23 mouse cellular contexts compared by ENCODE assay signal in the genomic region with DNA sequence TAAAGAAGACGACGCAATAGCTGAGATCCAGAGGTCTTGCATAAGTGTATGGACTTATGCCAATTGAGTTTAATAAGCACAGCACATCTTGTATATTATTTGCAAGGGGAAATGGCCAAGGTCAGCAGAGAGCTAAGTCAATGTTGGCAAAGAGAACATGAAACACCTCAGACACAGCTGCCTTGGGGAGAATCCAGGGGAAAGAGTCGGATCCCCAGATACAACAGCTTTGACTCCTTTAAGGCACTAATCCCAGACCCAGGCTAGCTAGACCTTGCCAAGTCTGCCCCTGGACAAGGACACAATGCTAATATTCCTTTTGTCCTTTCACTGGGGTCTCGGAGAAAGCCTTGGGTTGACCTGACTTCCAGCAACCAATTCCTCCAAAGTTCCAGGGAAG.
DNase-seq lines count a peak whose midpoint lies in the region; ATAC-seq and TF ChIP-seq lines count a peak whose summit lies in the region.
"Had no signal": no experiment of that assay in that cellular context is flagged by ENCODE, and none has a peak within 500 bp of the region (broad histone marks: within the 10 kb centered on the region; RNA-seq: fewer than 3 reads in every experiment).

No protein-coding gene starts in this region.

- H3K9ac ChIP-seq in embryonic facial prominence, embryonic 14.5 days (ENCODE audit: low read depth, low read length): no peak overlapping the region
- no peak overlapping the region for H3K9ac ChIP-seq in lung, embryonic 14.5 days
- H3K9ac ChIP-seq: forebrain, embryonic 13.5 days; hindbrain, embryonic 15.5 days; intestine, embryonic 15.5 days; kidney, embryonic 15.5 days; limb, embryonic 15.5 days; liver, embryonic 15.5 days; stomach, embryonic 15.5 days had no signal

- H3K27me3 ChIP-seq in embryonic facial prominence, embryonic 14.5 days (replicated peaks; ENCODE audit: control insufficient read depth, insufficient read depth, low read length): no peaks in the 10 kb centered on the region
- no peaks in the 10 kb centered on the region for H3K27me3 ChIP-seq in embryonic facial prominence, embryonic 10.5 days (replicated peaks; ENCODE audit: low read depth, poor library complexity, severe bottlenecking)
- H3K27me3 ChIP-seq in lung, embryonic 14.5 days (ENCODE audit: insufficient read depth, low read length): no peaks in the 10 kb centered on the region
- H3K27me3 ChIP-seq: forebrain, embryonic 13.5 days; hindbrain, embryonic 15.5 days; intestine, embryonic 15.5 days; kidney, embryonic 15.5 days; liver, embryonic 15.5 days; stomach, embryonic 15.5 days had no signal

- H3K9me3 ChIP-seq in embryonic facial prominence, embryonic 14.5 days (ENCODE audit: control insufficient read depth, low read length): no peaks in the 10 kb centered on the region
- H3K9me3 ChIP-seq in embryonic facial prominence, embryonic 10.5 days: no peaks in the 10 kb centered on the region
- no peaks in the 10 kb centered on the region for H3K9me3 ChIP-seq in lung, embryonic 14.5 days (ENCODE audit: low read depth, low read length)
- H3K9me3 ChIP-seq: forebrain, embryonic 13.5 days; hindbrain, embryonic 15.5 days; intestine, embryonic 15.5 days; kidney, embryonic 15.5 days; limb, embryonic 15.5 days; liver, embryonic 15.5 days; stomach, embryonic 15.5 days had no signal

- H3K27ac ChIP-seq in embryonic facial prominence, embryonic 14.5 days (replicated peaks; ENCODE audit: low read depth, low read length): no peak overlapping the region
- no peak overlapping the region for H3K27ac ChIP-seq in embryonic facial prominence, embryonic 10.5 days (replicated peaks)
- no peak overlapping the region for H3K27ac ChIP-seq in lung, embryonic 14.5 days (ENCODE audit: low read depth)
- H3K27ac ChIP-seq: forebrain, embryonic 13.5 days; heart, adult 2 months; hindbrain, embryonic 15.5 days; intestine, embryonic 15.5 days; kidney, embryonic 15.5 days; limb, embryonic 15.5 days; liver, embryonic 15.5 days; stomach, embryonic 15.5 days had no signal

- 79% methylated on average over 4 of the region's 4 CpGs for WGBS in embryonic facial prominence, embryonic 14.5 days
- 93% methylated on average over 4 of the region's 4 CpGs for WGBS in embryonic facial prominence, embryonic 10.5 days
- 76% methylated on average over 4 of the region's 4 CpGs for WGBS in lung, embryonic 14.5 days
- 72% methylated on average over 4 of the region's 4 CpGs for WGBS in lung, adult 2 months

- peak; percentile 28 for DNase-seq in embryonic facial prominence, embryonic 14.5 days (ENCODE audit: low spot score)
- DNase-seq in embryonic facial prominence, embryonic 10.5 days (ENCODE audit: low spot score): no peak
- DNase-seq in lung, embryonic 14.5 days: peak; percentile 13
- DNase-seq in lung, adult 2 months: no peak
- DNase-seq in heart, adult 9 months (ENCODE audit: low spot score in 2 of 2): peak; percentile 19 to 39
- DNase-seq in testis, postnatal 14 days (ENCODE audit: low spot score): peak; percentile 39
- no peak for DNase-seq in thymus, postnatal 0 days (ENCODE audit: low spot score)
- DNase-seq: cerebellum, adult 2 months; kidney, postnatal 4 days; right cerebral cortex, postnatal 25 days; thymus, postnatal 25 days had no signal

- no peak for ATAC-seq in embryonic facial prominence, embryonic 14.5 days (ENCODE audit: low read depth)
- ATAC-seq in lung, embryonic 14.5 days (ENCODE audit: insufficient read depth): no peak
- ATAC-seq: activated CD4-positive, CD25-positive, alpha-beta regulatory T cell, adult 4 months; forebrain, embryonic 13.5 days; intestine, embryonic 15.5 days had no signal

- TF ChIP-seq CTCF in lung, embryonic 14.5 days (IDR thresholded peaks at IDR 0.05; ENCODE audit: low read depth): no peak
- no peak for TF ChIP-seq CTCF in lung, adult 2 months (IDR thresholded peaks at IDR 0.05; ENCODE audit: insufficient read depth, low read length)

- no peaks in the 10 kb centered on the region for H3K36me3 ChIP-seq in embryonic facial prominence, embryonic 14.5 days (ENCODE audit: control insufficient read depth, insufficient read depth, low read length)
- no peaks in the 10 kb centered on the region for H3K36me3 ChIP-seq in embryonic facial prominence, embryonic 10.5 days (replicated peaks)
- no peaks in the 10 kb centered on the region for H3K36me3 ChIP-seq in lung, embryonic 14.5 days (ENCODE audit: insufficient read depth)
- H3K36me3 ChIP-seq: G1E; hindbrain, embryonic 15.5 days; intestine, embryonic 15.5 days; kidney, embryonic 15.5 days; limb, embryonic 15.5 days; liver, embryonic 15.5 days; stomach, embryonic 15.5 days had no signal

- no peak overlapping the region for H3K4me3 ChIP-seq in embryonic facial prominence, embryonic 14.5 days (ENCODE audit: low read depth, low read length)
- H3K4me3 ChIP-seq in embryonic facial prominence, embryonic 10.5 days: no peak overlapping the region
- no peak overlapping the region for H3K4me3 ChIP-seq in lung, embryonic 14.5 days (ENCODE audit: low read depth, low read length)
- H3K4me3 ChIP-seq in lung, adult 2 months (replicated peaks; ENCODE audit: extremely low read depth, low read depth, low read length): no peak overlapping the region
- H3K4me3 ChIP-seq: erythroblast, embryonic 14.5 days; forebrain, embryonic 13.5 days; heart, adult 2 months; hindbrain, embryonic 15.5 days; intestine, embryonic 15.5 days; kidney, embryonic 15.5 days; limb, embryonic 15.5 days; liver, embryonic 15.5 days; stomach, embryonic 15.5 days had no signal

- H3K4me1 ChIP-seq in embryonic facial prominence, embryonic 14.5 days (ENCODE audit: control insufficient read depth, insufficient read depth, low read length): peaks cover 18% of the 10 kb centered on the region
- H3K4me1 ChIP-seq in embryonic facial prominence, embryonic 10.5 days: peaks cover 15% of the 10 kb centered on the region
- H3K4me1 ChIP-seq in lung, embryonic 14.5 days (ENCODE audit: insufficient read depth): no peaks in the 10 kb centered on the region
- no peaks in the 10 kb centered on the region for H3K4me1 ChIP-seq in lung, adult 2 months (ENCODE audit: control insufficient read depth, insufficient read depth, low read length)
- H3K4me1 ChIP-seq: forebrain, embryonic 13.5 days; hindbrain, embryonic 15.5 days; liver, embryonic 15.5 days had no signal

- TF ChIP-seq POLR2A in lung, adult 2 months (IDR thresholded peaks at IDR 0.05; ENCODE audit: borderline replicate concordance, extremely low read depth, low read depth, low read length): no peak

- no peak overlapping the region for H3K4me2 ChIP-seq in embryonic facial prominence, embryonic 14.5 days (ENCODE audit: low read depth, low read length)
- no peak overlapping the region for H3K4me2 ChIP-seq in lung, embryonic 14.5 days
- H3K4me2 ChIP-seq: forebrain, embryonic 13.5 days; hindbrain, embryonic 15.5 days; intestine, embryonic 15.5 days; kidney, embryonic 15.5 days; limb, embryonic 15.5 days; liver, embryonic 15.5 days; midbrain, embryonic 11.5 days; stomach, embryonic 15.5 days had no signal

Comparison
In these comparisons a context has a peak if more than half of its experiments do, and no peak if none do; other contexts are left out.
1. DNase-seq: peak in embryonic facial prominence, embryonic 14.5 days (single experiment), lung, embryonic 14.5 days (single experiment), heart, adult 9 months (2 of 2) and testis, postnatal 14 days (single experiment); none in embryonic facial prominence, embryonic 10.5 days (single experiment), lung, adult 2 months (single experiment) and thymus, postnatal 0 days (single experiment).